Mouse (Mus musculus) liver, embryonic 13.5 days (tissue): Measurements from ENCODE around the gene Pnpla6. TPM values are rescaled to one million over a fixed set of nuclear protein-coding genes. Genes with fewer than 3 reads are reported as not detected.

Source experiments
- ATAC-seq: fragments of 200-750 bp; cut with Nextera tagmentation; 2 replicates; pipeline ENCODE4 v1.8.0; 2017; ENCODE audit warnings: low read depth, mild to moderate bottlenecking, moderate number of reproducible peaks, moderate library complexity
- DNase-seq: peaks from one replicate; pipeline ENCODE4 v3.0.0; 2022
- H3K27ac ChIP-seq: fragments of 300-500 bp; sonication (generic); 2 replicates; pipeline ENCODE4 v1.5.1; 2015; ENCODE audit warnings: moderate library complexity, mild to moderate bottlenecking, inconsistent platforms
- H3K27me3 ChIP-seq: fragments of 300-500 bp; sonication (generic); 2 replicates; pipeline ENCODE4 v1.6.1; 2015; ENCODE audit warnings: mild to moderate bottlenecking, inconsistent platforms
- H3K36me3 ChIP-seq: fragments of 300-500 bp; sonication (generic); 2 replicates; pipeline ENCODE4 v1.6.1; 2015; ENCODE audit warnings: mild to moderate bottlenecking, inconsistent platforms
- H3K4me1 ChIP-seq: fragments of 300-500 bp; sonication (generic); replicated peaks from 2 replicates; pipeline ENCODE4 v1.6.1; 2015; ENCODE audit warnings: inconsistent platforms
- H3K4me2 ChIP-seq: fragments of 300-500 bp; sonication (generic); 2 replicates; pipeline ENCODE4 v1.6.1; 2015; ENCODE audit warnings: inconsistent platforms, mild to moderate bottlenecking, moderate library complexity
- H3K4me3 ChIP-seq: fragments of 300-500 bp; sonication (generic); replicated peaks from 2 replicates; pipeline ENCODE4 v1.5.1; 2015; ENCODE audit warnings: mild to moderate bottlenecking, inconsistent platforms
- H3K9ac ChIP-seq: fragments of 300-500 bp; sonication (generic); 2 replicates; pipeline ENCODE4 v1.6.1; 2015; ENCODE audit warnings: mild to moderate bottlenecking, inconsistent platforms
- H3K9me3 ChIP-seq: fragments of 300-500 bp; sonication (generic); replicated peaks from 2 replicates; pipeline ENCODE4 v1.6.1; 2016; ENCODE audit warnings: inconsistent platforms
- WGBS: fragments of 180-500 bp; shearing (Covaris S2); methylation state at CpG from one replicate; pipeline ENCODE4 v1.1.7; 2015; ENCODE audit not compliant: insufficient replicate concordance; 5-methylcytosine and 5-hydroxymethylcytosine counted together
- polyA plus RNA-seq: library from polyadenylated mRNA; unstranded; fragments of >200 nt; fragmentation: Nextera tagmentation; extraction: Ambion mirVana; gene quantifications from 2 replicates; pipeline ENCODE4 v1.2.1, GENCODE M21; 2015

Gene Pnpla6
- polyA plus RNA-seq, 1 experiment from 2014 or later, result 10.6 TPM

- no peak overlapping the region for H3K27ac ChIP-seq
- H3K4me3 ChIP-seq, result no peak overlapping the region
- peaks cover 85% of the 10 kb centered on the region for H3K36me3 ChIP-seq
- ATAC-seq (no peak), DNase-seq (no peak)
- H3K9ac ChIP-seq, result no peak overlapping the region
- no peak overlapping the region for H3K4me2 ChIP-seq
- no peaks in the 10 kb centered on the region for H3K27me3 ChIP-seq
- WGBS, result 73% methylated on average over 7 of the region's 7 CpGs
- peaks cover 17% of the 10 kb centered on the region for H3K4me1 ChIP-seq
- H3K9me3 ChIP-seq, result no peaks in the 10 kb centered on the region
These were observed 24.0 kb downstream of the Pnpla6 start for GRCm38 (mm10) chr8:3539146-3539545.

DNA sequence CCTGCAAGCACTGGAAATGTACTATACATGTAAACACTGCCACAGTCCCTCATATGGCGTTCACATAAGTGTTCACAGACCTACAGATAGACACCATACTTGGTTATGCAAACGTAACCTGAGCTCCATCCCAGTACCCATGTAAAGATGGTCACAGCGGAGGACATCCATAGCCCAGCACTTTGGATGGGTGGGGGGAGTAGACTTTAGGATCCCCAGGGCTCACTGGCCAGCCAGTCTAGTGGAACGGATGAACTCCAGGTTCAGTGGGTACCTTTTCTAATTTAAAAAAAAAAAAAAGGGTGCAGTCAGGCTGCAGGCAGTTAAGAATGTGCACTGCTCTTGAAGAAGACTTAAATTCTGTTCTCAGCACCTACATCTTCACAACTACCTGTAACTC lies 24.9 kb downstream of the Pnpla6 start:
- WGBS, result 82% methylated on average over 4 of the region's 4 CpGs
- H3K27ac ChIP-seq, result no peak overlapping the region
- no peak overlapping the region for H3K4me3 ChIP-seq
- H3K36me3 ChIP-seq, result peaks cover 91% of the 10 kb centered on the region
- H3K9me3 ChIP-seq, result no peaks in the 10 kb centered on the region
- DNase-seq (no peak), ATAC-seq (no peak)
- no peak overlapping the region for H3K4me2 ChIP-seq
- H3K27me3 ChIP-seq, result no peaks in the 10 kb centered on the region
- no peak overlapping the region for H3K9ac ChIP-seq
- peaks cover 17% of the 10 kb centered on the region for H3K4me1 ChIP-seq

GRCm38 (mm10) chr8:3546511-3546910 lies 31.3 kb downstream of the Pnpla6 start:
- peaks cover 31% of the 10 kb centered on the region for H3K36me3 ChIP-seq
- no peak overlapping the region for H3K4me3 ChIP-seq
- H3K4me1 ChIP-seq, result no peaks in the 10 kb centered on the region
- DNase-seq (no peak), ATAC-seq (no peak)
- 73% methylated on average over 2 of the region's 2 CpGs for WGBS
- no peak overlapping the region for H3K27ac ChIP-seq
- H3K4me2 ChIP-seq, result no peak overlapping the region
- no peak overlapping the region for H3K9ac ChIP-seq
- no peaks in the 10 kb centered on the region for H3K27me3 ChIP-seq
- H3K9me3 ChIP-seq, result no peaks in the 10 kb centered on the region

DNA sequence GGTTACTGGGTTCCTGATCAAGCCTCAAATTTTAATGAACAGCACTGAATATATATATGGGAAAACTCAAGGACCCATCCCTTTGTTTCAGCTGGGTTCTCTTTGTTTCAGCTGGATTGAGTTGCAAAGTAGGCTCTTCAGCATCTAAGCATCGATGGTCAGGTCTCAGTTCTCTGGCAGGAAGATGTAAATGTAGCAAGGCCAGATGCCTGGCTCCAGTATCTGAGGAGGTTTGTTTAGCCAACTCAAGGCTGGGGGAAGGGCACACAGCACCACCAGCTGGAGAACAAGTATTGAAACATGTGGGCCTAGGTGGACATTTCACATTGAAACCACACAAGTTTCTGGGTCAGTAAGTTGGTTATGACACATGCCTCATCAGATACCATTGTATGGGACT lies 37.1 kb downstream of the Pnpla6 start:
- no peak overlapping the region for H3K4me3 ChIP-seq
- no peaks in the 10 kb centered on the region for H3K9me3 ChIP-seq
- no peak overlapping the region for H3K4me2 ChIP-seq
- ATAC-seq (no peak), DNase-seq (no peak)
- WGBS, result 72% methylated on average over 1 of the region's 1 CpGs
- no peaks in the 10 kb centered on the region for H3K4me1 ChIP-seq
- H3K9ac ChIP-seq, result no peak overlapping the region
- H3K27me3 ChIP-seq, result no peaks in the 10 kb centered on the region
- H3K36me3 ChIP-seq, result no peaks in the 10 kb centered on the region
- H3K27ac ChIP-seq, result no peak overlapping the region

DNA sequence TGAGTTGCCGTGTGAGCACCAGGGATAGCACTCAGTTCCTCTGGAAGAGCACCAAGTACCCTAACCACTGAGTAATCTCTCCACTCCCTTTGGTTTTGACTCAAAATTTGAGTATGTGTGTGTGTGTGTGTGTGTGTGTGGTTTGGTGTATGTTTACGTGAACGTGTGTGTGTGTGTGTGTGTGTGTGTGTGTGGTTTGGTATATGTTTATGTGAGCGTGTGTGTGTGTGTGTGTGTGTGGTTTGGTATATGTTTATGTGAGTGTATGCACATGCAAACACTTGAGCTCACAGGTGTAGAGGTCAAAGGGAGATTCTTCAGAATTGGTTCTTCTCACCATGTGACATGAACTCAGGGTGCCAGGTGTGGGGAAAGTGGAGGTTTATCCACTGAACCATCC lies 40.9 kb downstream of the Pnpla6 start:
- Histone ChIP-seq H3K27me3 (no peaks in the 10 kb centered on the region), H3K9ac (no peak overlapping the region), H3K4me2 (no peak overlapping the region), H3K4me3 (no peak overlapping the region), H3K36me3 (no peaks in the 10 kb centered on the region), H3K27ac (no peak overlapping the region), H3K9me3 (no peaks in the 10 kb centered on the region), H3K4me1 (no peaks in the 10 kb centered on the region)
- DNase-seq (no peak), ATAC-seq (peak; percentile 82)
- 57% methylated on average over 4 of the region's 4 CpGs for WGBS

GRCm38 (mm10) chr8:3567641-3568371 lies 52.6 kb downstream of the Pnpla6 start, which contains the start of gene C330021F23Rik:
Gene C330021F23Rik, plus strand, starts transcription at chr8:3567990.
- ATAC-seq (peak; percentile 69), DNase-seq (no peak)
- Histone ChIP-seq H3K4me3 (peak within 1 kb of the TSS; percentile 23), H3K9ac (0 out of 2 replicates have a peak within 1 kb of the TSS, but pooled peaks have one; percentile 7), H3K36me3 (no peaks in the 10 kb centered on the region), H3K27ac (peak within 1 kb of the TSS; percentile 50), H3K4me2 (peak within 1 kb of the TSS; percentile 42), H3K27me3 (no peaks in the 10 kb centered on the region), H3K9me3 (no peaks in the 10 kb centered on the region), H3K4me1 (no peaks in the 10 kb centered on the region)
- WGBS, result 13% methylated on average over 12 of the region's 12 CpGs

GRCm38 (mm10) chr8:3568378-3568777 lies 53.2 kb downstream of the Pnpla6 start:
- Histone ChIP-seq H3K27ac (peak overlapping the region; percentile 50; the same call in 1 of the 2 replicates), H3K9ac (no peak overlapping the region), H3K4me3 (peak overlapping the region; percentile 23), H3K4me2 (peak overlapping the region; percentile 42), H3K9me3 (no peaks in the 10 kb centered on the region), H3K4me1 (no peaks in the 10 kb centered on the region), H3K27me3 (no peaks in the 10 kb centered on the region), H3K36me3 (no peaks in the 10 kb centered on the region)
- 17% methylated on average over 7 of the region's 7 CpGs for WGBS
- no peak for DNase-seq
- no peak for ATAC-seq

DNA sequence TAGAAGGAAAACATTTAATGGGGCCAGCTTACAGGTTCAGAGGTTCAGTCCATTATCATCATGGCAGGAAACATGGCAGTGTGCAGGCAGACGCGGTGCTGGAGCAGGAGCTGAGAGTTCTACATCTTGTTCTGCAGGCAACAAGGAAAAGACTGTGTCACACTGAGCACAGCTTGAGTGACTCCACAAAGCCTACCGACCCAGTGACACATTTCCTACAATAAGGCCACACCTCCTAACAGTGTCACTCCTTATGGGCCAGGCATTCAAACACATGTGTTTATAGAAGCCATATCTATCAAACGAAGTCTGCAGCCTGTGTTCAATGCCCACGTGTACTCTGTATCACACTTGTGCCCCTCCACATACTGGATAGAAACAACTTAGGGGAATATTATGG lies 54.6 kb downstream of the Pnpla6 start:
- no peak overlapping the region for H3K27ac ChIP-seq
- H3K9ac ChIP-seq, result no peak overlapping the region
- no peak overlapping the region for H3K4me2 ChIP-seq
- no peaks in the 10 kb centered on the region for H3K27me3 ChIP-seq
- ATAC-seq (no peak), DNase-seq (no peak)
- H3K36me3 ChIP-seq, result no peaks in the 10 kb centered on the region
- no peaks in the 10 kb centered on the region for H3K4me1 ChIP-seq
- no peaks in the 10 kb centered on the region for H3K9me3 ChIP-seq
- H3K4me3 ChIP-seq, result no peak overlapping the region
- WGBS, result 71% methylated on average over 5 of the region's 5 CpGs

DNA sequence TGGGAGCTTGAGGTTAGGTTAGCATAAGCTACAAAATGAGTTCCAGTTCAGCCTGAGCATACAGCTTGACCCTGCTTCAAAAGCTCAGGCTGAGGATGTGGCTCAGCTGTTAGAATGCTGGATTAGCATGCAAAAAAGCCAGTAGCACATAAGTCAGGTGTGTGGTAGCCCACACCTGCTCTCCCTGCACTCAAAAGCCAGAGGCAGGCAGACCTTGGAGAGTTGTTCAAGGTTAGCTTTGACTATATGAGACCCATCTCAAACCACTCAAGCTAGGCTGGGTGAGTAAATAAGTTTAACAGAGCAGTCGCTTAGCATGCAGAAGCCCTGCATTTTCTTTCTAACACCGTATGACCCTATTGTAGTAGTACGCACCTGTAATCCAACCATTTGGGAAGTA lies 59.4 kb downstream of the Pnpla6 start:
- no peak overlapping the region for H3K4me2 ChIP-seq
- no peak overlapping the region for H3K4me3 ChIP-seq
- H3K9ac ChIP-seq, result no peak overlapping the region
- no peaks in the 10 kb centered on the region for H3K36me3 ChIP-seq
- ATAC-seq, result no peak
- WGBS, result 71% methylated on average over 3 of the region's 3 CpGs
- H3K27ac ChIP-seq, result no peak overlapping the region
- DNase-seq, result no peak
- no peaks in the 10 kb centered on the region for H3K27me3 ChIP-seq
- no peaks in the 10 kb centered on the region for H3K9me3 ChIP-seq
- peaks cover 7% of the 10 kb centered on the region for H3K4me1 ChIP-seq

DNA sequence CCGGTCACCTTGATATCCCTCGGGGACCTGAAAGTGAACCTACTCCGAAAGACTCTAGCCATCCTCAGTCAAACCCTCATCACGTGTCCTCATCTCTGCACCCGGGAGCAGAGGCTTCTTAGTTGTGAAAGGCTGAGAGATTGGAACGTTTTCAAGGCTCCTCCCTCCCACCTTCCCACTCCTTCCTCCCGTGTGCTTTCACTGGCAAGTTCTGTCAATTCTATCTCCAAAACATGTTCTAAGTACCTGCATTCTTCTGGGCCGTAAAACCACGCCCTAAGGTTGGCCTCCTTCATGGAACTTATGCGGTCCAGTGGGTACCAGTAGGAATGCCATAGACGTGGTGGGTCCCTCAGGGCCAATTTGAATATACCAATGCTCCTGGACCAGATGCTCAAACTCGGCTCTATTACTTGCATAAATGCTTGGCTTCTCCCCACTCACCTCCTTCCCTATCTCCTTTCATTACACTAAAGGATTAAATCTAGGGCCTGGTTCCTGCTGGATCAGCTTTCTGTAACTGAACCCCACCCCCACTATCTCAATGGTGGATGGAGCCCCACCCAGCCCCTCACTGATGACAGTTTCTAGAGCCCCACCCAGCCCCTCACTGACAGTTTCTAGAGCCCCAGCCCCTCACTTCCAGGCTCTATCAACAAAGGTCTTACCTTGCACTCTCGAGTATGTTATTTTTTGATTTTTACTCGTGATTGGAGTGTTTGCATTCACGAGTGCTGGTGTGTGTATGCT lies 61.2 kb downstream of the Pnpla6 start:
- Histone ChIP-seq H3K9ac (no peak overlapping the region), H3K9me3 (no peaks in the 10 kb centered on the region), H3K4me3 (no peak overlapping the region), H3K27ac (no peak overlapping the region), H3K4me1 (peaks cover 7% of the 10 kb centered on the region), H3K4me2 (no peak overlapping the region), H3K36me3 (no peaks in the 10 kb centered on the region), H3K27me3 (no peaks in the 10 kb centered on the region)
- DNase-seq (no peak), ATAC-seq (no peak)
- 57% methylated on average over 15 of the region's 15 CpGs for WGBS

GRCm38 (mm10) chr8:3579390-3580364 lies 64.5 kb downstream of the Pnpla6 start:
- H3K4me2 ChIP-seq, result no peak overlapping the region
- H3K36me3 ChIP-seq, result no peaks in the 10 kb centered on the region
- no peaks in the 10 kb centered on the region for H3K9me3 ChIP-seq
- no peaks in the 10 kb centered on the region for H3K27me3 ChIP-seq
- no peak overlapping the region for H3K4me3 ChIP-seq
- 73% methylated on average over 9 of the region's 9 CpGs for WGBS
- H3K27ac ChIP-seq, result no peak overlapping the region
- H3K4me1 ChIP-seq, result peaks cover 7% of the 10 kb centered on the region
- no peak overlapping the region for H3K9ac ChIP-seq
- ATAC-seq (no peak), DNase-seq (no peak)
